Mouse (Mus musculus) megakaryocyte, embryonic 14.5 days (primary cell): Measurements from ENCODE around the gene Ndufs2.

Source experiments
- FLI1 ChIP-seq: IDR thresholded peaks from 2 replicates; pipeline ENCODE4 v1.6.1; 2012; ENCODE audit warnings: low read length, inconsistent platforms, mixed read lengths
- GATA1 ChIP-seq: IDR thresholded peaks from 3 replicates; pipeline ENCODE4 v1.6.1; 2012; ENCODE audit warnings: mixed read lengths, low read length, inconsistent platforms, borderline replicate concordance

GRCm38 (mm10) chr1:171238463-171238862 is 12.7 kb downstream of the Ndufs2 start:
- TF ChIP-seq GATA1: no peak
- TF ChIP-seq FLI1: no peak
